Mouse (Mus musculus): ENCODE data around the gene Slc16a1.

- TF ChIP-seq CTCF (conservative IDR thresholded peaks at IDR 0.05 in 1 of 2, IDR thresholded peaks at IDR 0.05 in 1 of 2; ENCODE audit: low read depth in 2 of 2, low read length in 2 of 2) (no peak), TBP (conservative IDR thresholded peaks at IDR 0.05; ENCODE audit: low read depth, low read length) (no peak), EP300 (IDR thresholded peaks at IDR 0.05; ENCODE audit: low read length) (no peak), IRF4 (IDR thresholded peaks at IDR 0.05; ENCODE audit: low read depth, low read length) (no peak)
These were observed 35.3 kb downstream of the Slc16a1 start for GRCm38 (mm10) chr3:104673642-104674328.
